Comparison of ENCODE assay signal across 15 mouse cellular contexts in the genomic region with DNA sequence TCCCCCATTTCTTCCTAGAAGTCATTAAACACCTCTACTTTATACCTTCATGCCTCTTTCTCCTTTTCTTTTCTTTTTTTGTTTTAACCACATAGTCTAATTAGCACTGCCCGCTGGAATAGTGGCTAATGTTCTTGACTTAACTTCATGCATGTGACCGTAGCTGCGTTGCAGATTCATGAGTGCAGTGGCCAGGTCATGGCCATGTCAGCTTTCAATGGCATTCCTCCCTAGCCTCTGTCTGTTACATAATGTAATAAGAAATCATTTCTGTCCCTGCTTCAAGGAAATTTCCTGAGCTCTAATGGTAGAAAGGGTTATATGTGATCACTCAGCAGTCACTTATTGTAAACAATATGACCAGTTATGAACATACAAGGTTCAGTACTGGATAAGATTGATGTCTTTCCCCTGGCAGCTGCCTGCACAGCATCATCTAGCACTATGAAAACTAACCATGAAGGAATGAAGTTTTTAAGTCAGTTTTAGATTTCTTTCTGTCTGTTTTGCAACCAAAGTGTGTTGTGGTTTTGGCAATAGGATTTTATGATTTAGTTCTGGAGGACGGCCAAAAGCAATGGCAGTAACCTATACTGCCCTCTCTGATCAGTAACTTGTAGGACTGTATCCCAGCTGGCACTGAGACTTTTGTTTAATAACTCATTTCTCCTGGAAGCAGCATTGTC.
DNase-seq lines count a peak whose midpoint lies in the region; ATAC-seq and TF ChIP-seq lines count a peak whose summit lies in the region.
"Had no signal": no experiment of that assay in that cellular context is flagged by ENCODE, and none has a peak within 500 bp of the region (broad histone marks: within the 10 kb centered on the region; RNA-seq: fewer than 3 reads in every experiment).

No protein-coding gene starts in this region.

- H3K9ac ChIP-seq in kidney, embryonic 14.5 days (ENCODE audit: low read depth, low read length) = no peak overlapping the region
- H3K9ac ChIP-seq: hindbrain, embryonic 14.5 days had no signal

- 24% methylated on average over 4 of the region's 4 CpGs for WGBS in kidney, adult 2 months
- 31% methylated on average over 4 of the region's 4 CpGs for WGBS in kidney, embryonic 14.5 days

- H3K27ac ChIP-seq in kidney, adult 2 months (ENCODE audit: insufficient read depth, low read depth, low read length) = 0 out of 2 replicates have a peak overlapping the region, but pooled peaks have one; percentile 28
- H3K27ac ChIP-seq in kidney, embryonic 14.5 days (ENCODE audit: low read depth, low read length) = no peak overlapping the region
- H3K27ac ChIP-seq: forebrain, embryonic 10.5 days; hindbrain, embryonic 14.5 days; layer of hippocampus, adult 2 months; midbrain, embryonic 10.5 days had no signal

- H3K27me3 ChIP-seq in kidney, adult 2 months (replicated peaks; ENCODE audit: control insufficient read depth, insufficient read depth, low read length) = no peaks in the 10 kb centered on the region
- H3K27me3 ChIP-seq in kidney, embryonic 14.5 days (ENCODE audit: control insufficient read depth, insufficient read depth, low read length) = no peaks in the 10 kb centered on the region

- DNase-seq in adrenal gland, adult (ENCODE audit: inconsistent age in 2 of 2, low spot score in 1 of 2) = peak; percentile 75 to 91
- DNase-seq in adrenal gland, postnatal 4 days (ENCODE audit: low spot score in 2 of 2) = no peak
- DNase-seq in kidney, adult 2 months = peak; percentile 56
- peak; percentile 35 for DNase-seq in adrenal gland, postnatal 10 days
- peak; percentile 22 to 35 for DNase-seq in kidney, postnatal 4 days
- no peak for DNase-seq in ovary, postnatal 36 days (ENCODE audit: low spot score)
- no peak for DNase-seq in right cerebral cortex, postnatal 10 days (ENCODE audit: low spot score in 2 of 2)
- DNase-seq: gastrocnemius, postnatal 14 days; spleen, adult 18-20 months; thymus, adult 2 months had no signal

- TF ChIP-seq CTCF in kidney, adult 2 months (conservative IDR thresholded peaks at IDR 0.05; ENCODE audit: insufficient read depth, insufficient read length, low read depth, low read length) = no peak

- no peaks in the 10 kb centered on the region for H3K9me3 ChIP-seq in kidney, embryonic 14.5 days (ENCODE audit: control insufficient read depth, low read length)
- H3K9me3 ChIP-seq: forebrain, embryonic 10.5 days; midbrain, embryonic 10.5 days had no signal

- H3K4me3 ChIP-seq in kidney, adult 2 months (ENCODE audit: insufficient read depth, low read depth, low read length) = no peak overlapping the region
- no peak overlapping the region for H3K4me3 ChIP-seq in kidney, embryonic 14.5 days (ENCODE audit: low read length)
- H3K4me3 ChIP-seq: forebrain, embryonic 10.5 days; layer of hippocampus, adult 2 months; midbrain, embryonic 10.5 days had no signal

- ATAC-seq in kidney, embryonic 14.5 days (ENCODE audit: low FRiP score, low TSS enrichment) = no peak

- TF ChIP-seq POLR2A in kidney, adult 2 months (IDR thresholded peaks at IDR 0.05; ENCODE audit: low read depth, low read length) = no peak

- H3K4me2 ChIP-seq in kidney, embryonic 14.5 days (replicated peaks; ENCODE audit: low read depth, low read length) = no peak overlapping the region
- H3K4me2 ChIP-seq: hindbrain, embryonic 14.5 days had no signal

- peaks cover 16% of the 10 kb centered on the region for H3K4me1 ChIP-seq in kidney, adult 2 months (ENCODE audit: control insufficient read depth, insufficient read depth, low read length)
- peaks cover 34% of the 10 kb centered on the region for H3K4me1 ChIP-seq in kidney, embryonic 14.5 days (ENCODE audit: control insufficient read depth, insufficient read depth, low read length)

- no peaks in the 10 kb centered on the region for H3K36me3 ChIP-seq in kidney, adult 2 months (ENCODE audit: control insufficient read depth, insufficient read depth, low read length)
- no peaks in the 10 kb centered on the region for H3K36me3 ChIP-seq in kidney, embryonic 14.5 days (ENCODE audit: control insufficient read depth, insufficient read depth, low read length)
- H3K36me3 ChIP-seq: forebrain, embryonic 10.5 days; midbrain, embryonic 10.5 days had no signal

Comparison
In these comparisons a context has a peak if more than half of its experiments do, and no peak if none do; other contexts are left out.
1. DNase-seq: peak in adrenal gland, adult (2 of 2), kidney, adult 2 months (single experiment), adrenal gland, postnatal 10 days (single experiment) and kidney, postnatal 4 days (2 of 2); none in adrenal gland, postnatal 4 days (0 of 2), ovary, postnatal 36 days (single experiment) and right cerebral cortex, postnatal 10 days (0 of 2).